Mouse (Mus musculus): ENCODE measurements around the gene Gm37240. TPM values are rescaled to one million over a fixed set of nuclear protein-coding genes. Genes with fewer than 3 reads are reported as not detected.

Gm37240 gene
- polyA plus RNA-seq, 1 experiment from 2014 or later = 14.9 TPM

- Histone ChIP-seq H3K36me3 (no peaks in the 10 kb centered on the region), H3K27ac (no peak overlapping the region), H3K27me3 (no peaks in the 10 kb centered on the region), H3K4me1 (no peaks in the 10 kb centered on the region), H3K9ac (no peak overlapping the region), H3K4me3 (no peak overlapping the region), H3K4me2 (no peak overlapping the region), H3K9me3 (no peaks in the 10 kb centered on the region)
- whole genome bisulfite sequencing = 87% methylated on average over 8 of the region's 8 CpGs
- no peak for ATAC-seq (ENCODE audit: insufficient number of reproducible peaks, low FRiP score, low TSS enrichment, low read depth)
Measured at GRCm38 (mm10) chr3:85043679-85044218, 843.6 kb downstream of the Gm37240 start.

- 89% methylated on average over 4 of the region's 4 CpGs for WGBS
- no peak overlapping the region for H3K9ac ChIP-seq
Measured at GRCm38 (mm10) chr3:85042126-85042525, 845.2 kb downstream of the Gm37240 start.

GRCm38 (mm10) chr3:85029141-85029540, 858.2 kb downstream of the Gm37240 start:
- WGBS = 81% methylated on average over 1 of the region's 1 CpGs
- no peak overlapping the region for H3K4me2 ChIP-seq
- no peak overlapping the region for H3K27ac ChIP-seq
- H3K27me3 ChIP-seq = no peaks in the 10 kb centered on the region
- ATAC-seq (ENCODE audit: insufficient number of reproducible peaks, low FRiP score, low TSS enrichment, low read depth) = no peak
- no peaks in the 10 kb centered on the region for H3K9me3 ChIP-seq
- no peak overlapping the region for H3K4me3 ChIP-seq
- no peak overlapping the region for H3K9ac ChIP-seq
- H3K4me1 ChIP-seq = 0 out of 2 replicates have a peak, but pooled peaks cover 3% of the 10 kb centered on the region
- H3K36me3 ChIP-seq = no peaks in the 10 kb centered on the region

More at GRCm38 (mm10) chr3:85042126-85042525, 845.2 kb downstream of the Gm37240 start:
- Histone ChIP-seq H3K9me3 (no peaks in the 10 kb centered on the region), H3K27ac (no peak overlapping the region), H3K4me3 (no peak overlapping the region), H3K4me2 (no peak overlapping the region), H3K36me3 (no peaks in the 10 kb centered on the region), H3K27me3 (no peaks in the 10 kb centered on the region), H3K4me1 (no peaks in the 10 kb centered on the region)
- ATAC-seq (ENCODE audit: insufficient number of reproducible peaks, low FRiP score, low TSS enrichment, low read depth) = no peak

- Histone ChIP-seq H3K4me3 (no peak overlapping the region), H3K4me2 (no peak overlapping the region), H3K9me3 (no peaks in the 10 kb centered on the region), H3K4me1 (0 out of 2 replicates have a peak, but pooled peaks cover 3% of the 10 kb centered on the region), H3K9ac (no peak overlapping the region), H3K27me3 (no peaks in the 10 kb centered on the region), H3K36me3 (no peaks in the 10 kb centered on the region), H3K27ac (no peak overlapping the region)
- no peak for ATAC-seq (ENCODE audit: insufficient number of reproducible peaks, low FRiP score, low TSS enrichment, low read depth)
- WGBS = 23% methylated on average over 6 of the region's 6 CpGs
Measured at GRCm38 (mm10) chr3:85024817-85025705, 862.3 kb downstream of the Gm37240 start.

- no peak overlapping the region for H3K4me3 ChIP-seq
- no peak overlapping the region for H3K9ac ChIP-seq
- WGBS = 60% methylated on average over 2 of the region's 2 CpGs
- no peak overlapping the region for H3K27ac ChIP-seq
- no peaks in the 10 kb centered on the region for H3K27me3 ChIP-seq
- H3K36me3 ChIP-seq = no peaks in the 10 kb centered on the region
- no peak for ATAC-seq (ENCODE audit: insufficient number of reproducible peaks, low FRiP score, low TSS enrichment, low read depth)
- H3K4me1 ChIP-seq = 0 out of 2 replicates have a peak, but pooled peaks cover 1% of the 10 kb centered on the region
- no peak overlapping the region for H3K4me2 ChIP-seq
- H3K9me3 ChIP-seq = no peaks in the 10 kb centered on the region
Measured at GRCm38 (mm10) chr3:85024237-85024636, 863.1 kb downstream of the Gm37240 start.

GRCm38 (mm10) chr3:85022800-85023199, 864.5 kb downstream of the Gm37240 start:
- 74% methylated on average over 11 of the region's 11 CpGs for WGBS
- ATAC-seq (ENCODE audit: insufficient number of reproducible peaks, low FRiP score, low TSS enrichment, low read depth) = no peak
- Histone ChIP-seq H3K27ac (no peak overlapping the region), H3K4me3 (no peak overlapping the region), H3K9ac (no peak overlapping the region), H3K36me3 (no peaks in the 10 kb centered on the region), H3K4me2 (no peak overlapping the region), H3K27me3 (no peaks in the 10 kb centered on the region), H3K9me3 (no peaks in the 10 kb centered on the region), H3K4me1 (no peaks in the 10 kb centered on the region)

- Histone ChIP-seq H3K27ac (no peak overlapping the region), H3K27me3 (no peaks in the 10 kb centered on the region), H3K4me1 (no peaks in the 10 kb centered on the region), H3K4me2 (no peak overlapping the region), H3K4me3 (no peak overlapping the region), H3K9me3 (no peaks in the 10 kb centered on the region), H3K36me3 (no peaks in the 10 kb centered on the region), H3K9ac (no peak overlapping the region)
- no peak for ATAC-seq (ENCODE audit: insufficient number of reproducible peaks, low FRiP score, low TSS enrichment, low read depth)
- 94% methylated on average over 6 of the region's 6 CpGs for WGBS
Measured at GRCm38 (mm10) chr3:85021816-85022215, 865.5 kb downstream of the Gm37240 start.

- Histone ChIP-seq H3K9ac (no peak overlapping the region), H3K4me1 (no peaks in the 10 kb centered on the region), H3K4me2 (no peak overlapping the region), H3K27me3 (no peaks in the 10 kb centered on the region), H3K36me3 (no peaks in the 10 kb centered on the region), H3K4me3 (no peak overlapping the region), H3K9me3 (no peaks in the 10 kb centered on the region), H3K27ac (no peak overlapping the region)
- ATAC-seq (ENCODE audit: insufficient number of reproducible peaks, low FRiP score, low TSS enrichment, low read depth) = no peak
Measured at GRCm38 (mm10) chr3:85020137-85020536, 867.2 kb downstream of the Gm37240 start.

- H3K27me3 ChIP-seq = no peaks in the 10 kb centered on the region
- H3K4me1 ChIP-seq = no peaks in the 10 kb centered on the region
- no peaks in the 10 kb centered on the region for H3K36me3 ChIP-seq
- H3K27ac ChIP-seq = no peak overlapping the region
- no peak overlapping the region for H3K4me3 ChIP-seq
- WGBS = 43% methylated on average over 9 of the region's 9 CpGs
- ATAC-seq (ENCODE audit: insufficient number of reproducible peaks, low FRiP score, low TSS enrichment, low read depth) = no peak
- H3K9ac ChIP-seq = no peak overlapping the region
- no peak overlapping the region for H3K4me2 ChIP-seq
- H3K9me3 ChIP-seq = no peaks in the 10 kb centered on the region
Measured at GRCm38 (mm10) chr3:85015667-85016066, 871.7 kb downstream of the Gm37240 start.

GRCm38 (mm10) chr3:85012889-85013288, 874.4 kb downstream of the Gm37240 start:
- Histone ChIP-seq H3K4me2 (no peak overlapping the region), H3K9me3 (no peaks in the 10 kb centered on the region), H3K4me3 (no peak overlapping the region), H3K9ac (no peak overlapping the region), H3K27me3 (no peaks in the 10 kb centered on the region), H3K4me1 (no peaks in the 10 kb centered on the region), H3K27ac (no peak overlapping the region), H3K36me3 (no peaks in the 10 kb centered on the region)
- 85% methylated on average over 6 of the region's 6 CpGs for WGBS
- ATAC-seq (ENCODE audit: insufficient number of reproducible peaks, low FRiP score, low TSS enrichment, low read depth) = no peak

- 77% methylated on average over 2 of the region's 2 CpGs for WGBS
- no peaks in the 10 kb centered on the region for H3K27me3 ChIP-seq
- H3K9me3 ChIP-seq = no peaks in the 10 kb centered on the region
- no peak overlapping the region for H3K4me3 ChIP-seq
- no peak overlapping the region for H3K9ac ChIP-seq
- H3K27ac ChIP-seq = no peak overlapping the region
- H3K36me3 ChIP-seq = no peaks in the 10 kb centered on the region
- 0 out of 2 replicates have a peak, but pooled peaks cover 3% of the 10 kb centered on the region for H3K4me1 ChIP-seq
- ATAC-seq (ENCODE audit: insufficient number of reproducible peaks, low FRiP score, low TSS enrichment, low read depth) = no peak
- H3K4me2 ChIP-seq = no peak overlapping the region
Measured at GRCm38 (mm10) chr3:85005257-85005656, 882.1 kb downstream of the Gm37240 start.

GRCm38 (mm10) chr3:84988880-84989279, 898.4 kb downstream of the Gm37240 start:
- no peak overlapping the region for H3K27ac ChIP-seq
- no peaks in the 10 kb centered on the region for H3K27me3 ChIP-seq
- ATAC-seq (ENCODE audit: insufficient number of reproducible peaks, low FRiP score, low TSS enrichment, low read depth) = no peak
- H3K9ac ChIP-seq = no peak overlapping the region
- no peak overlapping the region for H3K4me2 ChIP-seq
- no peaks in the 10 kb centered on the region for H3K9me3 ChIP-seq
- H3K36me3 ChIP-seq = no peaks in the 10 kb centered on the region
- 86% methylated on average over 4 of the region's 4 CpGs for WGBS
- no peak overlapping the region for H3K4me3 ChIP-seq
- no peaks in the 10 kb centered on the region for H3K4me1 ChIP-seq

Measured in limb, embryonic 15.5 days (tissue).